Mouse (Mus musculus) embryonic fibroblast, embryonic 13.5 days (primary cell): ENCODE data around the gene Tnnc2. TPM values are rescaled to one million over a fixed set of nuclear protein-coding genes. Genes with fewer than 3 reads are reported as not detected.
A peak's percentile ranks its signal among the peaks of the same experiment; 100 is the strongest.

Source experiments
- H3K27ac ChIP-seq: 2 replicates; pipeline ENCODE4 v1.5.1; 2012; ENCODE audit warnings: low read length, control low read depth, inconsistent platforms; ENCODE audit not compliant: insufficient read depth
- H3K4me1 ChIP-seq: 2 replicates; pipeline ENCODE4 v1.6.1; 2011; ENCODE audit warnings: low read length; ENCODE audit not compliant: control insufficient read depth, insufficient read depth
- H3K4me3 ChIP-seq: 2 replicates; pipeline ENCODE4 v1.5.1; 2011; ENCODE audit warnings: mild to moderate bottlenecking, control low read depth, low read length; ENCODE audit not compliant: insufficient read depth
- CTCF ChIP-seq: IDR thresholded peaks from 2 replicates; pipeline ENCODE4 v1.5.1; 2011; ENCODE audit warnings: mild to moderate bottlenecking, control low read depth, low read length, moderate library complexity, borderline replicate concordance; ENCODE audit not compliant: insufficient read depth
- POLR2A ChIP-seq: IDR thresholded peaks from 2 replicates; pipeline ENCODE4 v1.6.1; 2011; ENCODE audit warnings: low read depth, mild to moderate bottlenecking, control low read depth, low read length, moderate library complexity
- polyA plus RNA-seq: library from polyadenylated mRNA; stranded (reverse); fragments of >200 nt; gene quantifications from 2 replicates; pipeline ENCODE4 v1.2.4, GENCODE M21; 2011; ENCODE audit warnings: low read depth; ENCODE audit not compliant: missing spikeins, insufficient read length

The Tnnc2 gene
- polyA plus RNA-seq, 1 experiment = not detected

DNA sequence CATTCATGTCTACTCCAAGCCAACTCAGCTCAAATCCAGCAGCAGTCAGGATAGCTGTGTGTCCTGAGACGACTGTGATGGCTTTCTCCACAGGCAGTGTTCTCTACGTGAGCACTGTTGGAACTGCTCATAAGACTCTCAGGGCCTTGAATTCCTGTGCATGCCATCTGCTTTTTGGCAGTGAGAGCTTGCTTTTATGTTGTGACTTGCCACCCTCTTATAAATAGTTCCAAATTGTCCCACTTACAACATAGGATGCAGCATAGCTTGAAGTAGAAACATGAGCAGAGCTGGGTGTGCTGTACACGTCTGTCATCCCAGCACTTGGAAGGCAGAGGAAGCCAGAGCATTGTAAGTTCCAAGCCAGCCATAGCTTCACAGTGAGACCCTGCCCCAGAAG lies 13.9 kb downstream of the Tnnc2 start:
- no peak overlapping the region for H3K4me3 ChIP-seq
- no peak overlapping the region for H3K27ac ChIP-seq
- H3K4me1 ChIP-seq = no peaks in the 10 kb centered on the region
- TF ChIP-seq POLR2A (no peak), CTCF (no peak)

DNA sequence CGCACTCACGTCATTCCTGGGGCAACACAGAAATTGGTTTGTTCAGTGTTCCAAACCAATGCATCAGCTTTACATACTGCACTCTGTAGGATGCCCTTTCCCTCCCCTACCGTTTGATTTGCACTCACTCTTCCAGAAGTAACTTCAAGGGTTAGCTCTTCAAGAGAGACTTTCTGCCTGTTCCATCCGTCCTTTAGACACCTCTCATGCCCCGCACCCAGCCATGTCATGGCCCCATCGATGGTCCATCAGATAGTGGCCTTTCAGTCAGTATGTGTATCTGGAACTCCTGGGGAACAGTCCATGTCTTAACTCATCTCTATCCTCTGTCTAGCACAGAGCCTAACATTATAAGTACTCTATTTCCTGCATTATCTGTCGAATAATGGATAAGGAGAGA lies 17.2 kb downstream of the Tnnc2 start:
- Histone ChIP-seq H3K4me3 (no peak overlapping the region), H3K4me1 (no peaks in the 10 kb centered on the region), H3K27ac (no peak overlapping the region)
- TF ChIP-seq CTCF (no peak), POLR2A (no peak)

DNA sequence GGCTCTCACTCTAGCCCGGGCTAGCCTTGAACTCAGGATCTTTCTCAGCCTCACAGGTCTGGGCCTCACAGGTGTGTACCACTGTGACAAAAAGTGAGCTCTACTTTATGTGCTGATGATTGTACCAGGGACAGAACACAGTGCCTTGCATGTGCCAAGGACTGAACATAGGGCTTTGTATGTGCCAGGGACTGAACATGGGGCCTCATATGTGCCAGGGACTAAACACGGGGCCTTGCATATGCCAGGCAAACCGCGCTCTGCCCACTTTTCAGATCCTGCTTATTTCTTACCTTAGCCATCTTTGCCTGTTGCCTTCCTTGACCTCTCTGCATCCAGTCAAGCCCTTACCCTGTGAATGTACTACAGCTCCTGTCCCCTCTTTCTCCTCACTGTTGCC lies 17.8 kb downstream of the Tnnc2 start:
- Histone ChIP-seq H3K4me1 (no peaks in the 10 kb centered on the region), H3K27ac (no peak overlapping the region), H3K4me3 (no peak overlapping the region)
- TF ChIP-seq POLR2A = no peak

DNA sequence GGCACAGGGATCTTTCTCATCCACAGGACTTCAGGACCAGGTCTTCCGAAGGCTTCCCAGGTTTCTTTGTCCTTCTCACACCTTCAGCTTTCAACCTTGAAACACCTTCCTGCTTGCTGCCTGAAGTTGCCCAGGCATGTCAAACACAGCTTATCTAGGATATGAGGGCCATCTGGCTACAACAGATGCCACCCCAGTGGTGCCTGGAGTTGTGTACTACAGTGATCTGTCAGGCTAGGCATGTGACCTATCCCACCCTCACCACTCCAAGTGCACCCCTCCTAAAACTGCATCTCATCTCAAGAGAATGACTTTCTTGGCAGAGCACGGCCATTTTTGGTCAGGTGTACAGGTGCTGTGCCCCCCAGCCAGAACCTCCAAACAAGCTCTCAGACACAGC lies 18.3 kb downstream of the Tnnc2 start:
- Histone ChIP-seq H3K4me1 (no peaks in the 10 kb centered on the region), H3K27ac (no peak overlapping the region), H3K4me3 (no peak overlapping the region)
- TF ChIP-seq CTCF (no peak), POLR2A (no peak)

DNA sequence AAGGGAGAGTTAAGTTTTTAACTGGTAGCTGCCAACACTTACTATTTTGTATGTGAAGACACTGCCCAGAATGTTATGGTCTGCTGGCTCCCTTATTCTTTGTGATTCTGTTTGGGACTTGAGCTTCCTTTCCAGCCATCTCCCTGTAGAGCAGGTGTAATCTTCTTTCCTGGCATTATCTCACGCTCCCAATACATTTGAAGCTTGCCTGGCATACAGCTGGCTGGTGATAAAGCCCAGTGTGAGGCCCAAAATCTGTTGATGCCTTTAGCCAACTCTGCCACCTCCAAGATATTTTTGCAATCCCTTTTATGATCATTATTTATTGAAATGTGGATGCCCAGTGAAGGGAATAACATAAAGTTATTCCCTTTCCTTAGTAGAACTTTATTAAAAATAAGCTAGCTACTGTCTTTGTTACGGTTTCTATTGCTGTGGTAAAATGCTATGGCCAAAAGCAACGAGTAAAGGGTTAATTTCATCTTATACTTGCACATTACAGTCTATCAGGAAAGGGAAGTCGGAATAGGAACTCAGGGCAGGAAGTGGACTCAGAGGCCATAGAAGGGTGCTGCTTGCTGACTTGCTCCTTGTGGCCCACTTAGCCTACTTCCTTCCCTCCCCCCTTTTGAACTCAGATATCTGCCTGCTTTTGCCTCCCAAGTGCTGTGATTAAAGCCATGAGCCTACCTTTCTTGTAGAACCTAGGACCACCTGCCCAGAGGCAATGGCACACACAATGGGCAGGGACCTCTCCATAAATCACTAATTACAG lies 19.5 kb downstream of the Tnnc2 start:
- TF ChIP-seq CTCF (no peak), POLR2A (no peak)
- Histone ChIP-seq H3K4me3 (no peak overlapping the region), H3K4me1 (no peaks in the 10 kb centered on the region), H3K27ac (no peak overlapping the region)

DNA sequence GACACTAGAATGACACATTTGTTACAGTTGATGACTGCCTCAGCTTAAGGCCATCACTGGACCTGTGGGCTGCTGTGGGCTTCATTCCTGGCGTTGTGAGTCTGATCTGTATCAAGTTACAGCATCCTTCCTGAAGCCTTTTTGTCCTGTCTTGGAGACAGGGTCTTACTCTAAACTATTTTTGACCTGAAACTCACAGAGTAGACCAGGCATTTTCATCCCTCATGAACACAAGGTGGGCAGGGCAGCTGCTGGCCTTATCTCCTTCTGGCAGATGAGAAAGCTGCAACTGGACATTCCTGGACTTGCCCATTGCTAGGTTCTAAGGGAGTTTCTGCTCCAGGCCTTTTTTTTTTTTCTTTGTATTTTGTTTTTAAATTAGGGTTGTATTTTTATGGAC lies 21.1 kb downstream of the Tnnc2 start:
- H3K4me3 ChIP-seq = no peak overlapping the region
- H3K4me1 ChIP-seq = no peaks in the 10 kb centered on the region
- TF ChIP-seq POLR2A = no peak
- TF ChIP-seq CTCF = no peak
- no peak overlapping the region for H3K27ac ChIP-seq

DNA sequence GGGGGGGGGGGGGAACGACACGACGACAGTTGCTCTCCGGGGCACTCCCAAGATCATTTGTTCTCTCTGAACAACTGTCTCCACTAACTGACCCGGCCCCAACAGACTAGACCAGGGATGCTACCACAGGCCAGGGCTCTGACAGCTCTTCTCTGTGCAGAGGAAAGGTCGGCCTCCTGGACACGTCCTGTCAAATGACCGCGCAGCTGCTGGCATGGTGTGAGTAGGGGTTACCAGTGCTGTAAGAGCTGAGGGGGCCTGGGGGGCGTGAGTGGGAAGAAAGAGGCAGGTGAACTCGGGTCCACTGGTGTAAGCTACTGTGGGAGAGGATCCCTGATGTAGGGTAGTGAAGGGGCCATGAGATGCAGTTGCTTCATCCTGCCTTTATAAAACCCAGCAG lies 21.9 kb downstream of the Tnnc2 start:
- no peak overlapping the region for H3K4me3 ChIP-seq
- TF ChIP-seq CTCF (no peak), POLR2A (no peak)
- no peaks in the 10 kb centered on the region for H3K4me1 ChIP-seq
- no peak overlapping the region for H3K27ac ChIP-seq

DNA sequence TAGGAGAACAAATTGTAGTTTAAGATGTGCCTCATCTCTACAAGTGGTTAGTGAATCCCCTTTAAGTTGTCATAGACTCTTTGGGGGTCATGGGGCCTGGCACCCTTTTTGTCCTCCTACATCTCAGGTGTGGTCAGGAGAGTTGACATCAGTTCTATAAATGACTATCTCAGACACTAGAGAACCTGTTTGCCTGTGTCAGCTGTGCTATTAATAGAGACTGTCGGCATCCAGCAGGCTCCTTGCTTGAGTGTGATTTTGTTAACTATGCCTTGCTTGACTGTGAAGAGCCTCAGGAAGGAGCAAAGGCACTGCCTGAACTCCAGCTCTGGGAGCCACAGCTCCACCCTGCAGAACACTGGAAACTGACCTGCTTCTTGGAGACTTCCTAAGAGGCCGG lies 25.0 kb downstream of the Tnnc2 start:
- H3K27ac ChIP-seq = no peak overlapping the region
- TF ChIP-seq POLR2A (no peak), CTCF (no peak)
- H3K4me1 ChIP-seq = no peaks in the 10 kb centered on the region
- H3K4me3 ChIP-seq = no peak overlapping the region

DNA sequence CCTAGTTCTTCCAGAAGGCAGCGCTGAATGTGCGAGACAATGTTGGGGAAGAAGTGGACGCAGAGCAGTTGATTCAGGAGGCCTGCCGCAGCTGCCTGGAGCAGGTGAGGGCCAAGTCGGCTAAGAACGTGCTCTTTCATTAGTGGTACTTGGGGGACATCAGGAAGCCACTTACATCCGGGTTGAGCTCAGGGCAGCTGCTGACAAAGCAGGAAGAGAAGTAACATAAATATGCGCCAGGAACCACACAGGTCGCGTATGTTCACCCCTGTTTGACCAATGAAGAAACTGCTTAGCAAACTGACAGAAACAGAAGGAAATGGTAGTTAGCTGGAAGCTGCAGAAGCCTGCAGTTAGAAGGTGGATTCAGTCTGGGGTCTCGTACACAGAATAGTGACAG lies 25.7 kb downstream of the Tnnc2 start:
- Histone ChIP-seq H3K27ac (no peak overlapping the region), H3K4me3 (no peak overlapping the region), H3K4me1 (no peaks in the 10 kb centered on the region; the same call in 1 of the 2 replicates)
- TF ChIP-seq CTCF (no peak), POLR2A (no peak)

DNA sequence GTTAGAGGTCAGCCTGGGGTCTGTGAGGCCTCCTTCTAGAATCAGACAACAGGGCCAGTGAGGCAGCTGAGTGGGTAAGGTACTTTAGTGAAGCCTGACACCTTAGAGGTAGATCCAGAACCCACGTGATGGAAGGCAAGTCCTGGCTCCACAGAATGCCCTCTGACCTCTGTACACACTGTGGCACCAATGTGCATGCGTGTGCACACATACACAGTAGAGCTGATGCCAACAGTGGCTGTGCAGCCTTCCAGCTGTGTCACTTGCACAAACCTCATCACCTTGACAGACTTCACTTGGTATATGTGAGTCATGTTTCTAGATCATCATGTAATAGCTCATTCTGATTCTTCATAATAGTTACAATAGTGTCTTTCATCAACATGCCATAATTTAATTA lies 27.3 kb downstream of the Tnnc2 start:
- Histone ChIP-seq H3K4me3 (no peak overlapping the region), H3K27ac (no peak overlapping the region), H3K4me1 (peaks cover 5% of the 10 kb centered on the region)
- TF ChIP-seq CTCF = no peak

DNA sequence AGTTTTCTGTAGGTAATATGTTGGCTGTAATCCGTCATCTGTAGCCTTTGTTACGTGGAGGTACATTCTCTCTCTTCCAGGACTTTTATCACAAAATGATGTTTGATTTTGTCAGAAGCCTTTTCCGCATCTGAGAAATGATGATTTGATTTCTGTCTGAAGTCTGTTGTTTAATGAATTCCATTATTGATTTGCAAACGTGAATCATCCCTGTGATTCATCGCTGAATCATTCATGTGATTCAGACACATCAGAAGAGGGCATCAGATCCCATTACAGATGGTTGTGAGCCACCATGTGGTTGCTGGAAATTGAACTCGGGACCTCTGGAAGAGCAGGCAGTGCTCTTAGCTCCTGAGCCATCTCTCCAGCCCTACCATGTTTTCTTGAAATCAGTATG lies 30.8 kb downstream of the Tnnc2 start:
- no peak for TF ChIP-seq POLR2A
- TF ChIP-seq CTCF = no peak
- Histone ChIP-seq H3K27ac (peak overlapping the region; percentile 54; the same call in 1 of the 2 replicates), H3K4me3 (no peak overlapping the region), H3K4me1 (peaks cover 7% of the 10 kb centered on the region)
